Mouse (Mus musculus): ENCODE measurements around the gene Dimt1. TPM values are rescaled to one million over a fixed set of nuclear protein-coding genes. Genes with fewer than 3 reads are reported as not detected.
"Not testable (repeated sequence)": the region's sequence is repeated elsewhere in the genome, so short reads cannot be mapped to it uniquely, and the experiment has no call there.

Dimt1 gene
- 46.9 and 51.7 TPM in 2 replicates for polyA plus RNA-seq (2016; fragmentation: Nextera tagmentation; extraction: Ambion mirVana)

DNA sequence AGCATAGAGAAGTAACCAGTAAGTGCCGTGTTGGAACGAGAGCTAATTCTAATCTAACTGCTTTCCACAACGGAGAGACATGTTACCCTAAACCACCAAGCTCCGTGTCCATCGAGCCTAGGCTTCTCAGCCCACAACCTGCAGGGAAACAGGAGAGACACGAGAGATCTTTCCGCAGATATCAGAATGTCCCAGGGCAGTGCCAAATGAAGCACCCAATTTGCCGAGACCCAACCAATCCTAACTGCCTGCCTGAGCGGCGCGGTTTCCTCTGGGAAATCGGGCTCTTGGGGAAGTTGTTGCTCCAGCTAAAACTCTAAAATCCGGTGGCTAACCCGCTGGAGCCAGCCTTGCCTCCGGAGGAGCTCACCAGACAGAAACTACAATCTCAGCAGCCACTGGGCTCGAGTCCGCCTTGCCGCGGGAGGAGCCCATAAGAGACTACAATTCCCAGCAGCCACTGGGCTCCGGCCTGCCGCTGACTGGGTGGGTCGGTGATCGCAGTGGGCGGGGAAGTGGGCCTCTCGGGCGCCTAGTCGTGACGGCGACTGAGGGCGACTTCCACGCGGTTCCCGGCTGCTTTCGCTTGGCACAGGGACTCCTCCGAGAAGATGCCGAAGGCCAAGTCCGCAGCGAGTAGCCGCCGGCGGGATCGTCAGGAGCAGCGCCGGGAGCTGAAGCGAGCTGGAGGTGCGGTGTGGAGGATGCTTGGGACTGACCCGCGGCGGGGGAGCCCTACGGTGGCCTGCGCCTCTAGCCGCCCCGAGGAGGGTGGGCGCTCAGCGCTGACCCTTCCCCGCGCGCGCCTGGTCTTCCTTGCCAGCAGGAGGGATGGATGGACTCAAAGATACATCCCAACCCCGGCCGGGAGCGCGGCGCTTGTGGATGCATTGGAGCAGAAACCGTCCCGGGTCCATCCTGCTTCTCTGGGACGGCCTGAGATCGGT lies at the start of gene Dimt1:
TSS of gene Dimt1 (plus strand) at position 534 of the 947 bp plus-strand sequence.
- DNase-seq (ENCODE audit: low spot score), result peak; percentile 95
- Histone ChIP-seq H3K9me3 (no peaks in the 10 kb centered on the region), H3K27ac (replicated peaks) (peak within 1 kb of the TSS; percentile 89), H3K27me3 (replicated peaks; ENCODE audit: low read depth, poor library complexity, severe bottlenecking) (no peaks in the 10 kb centered on the region), H3K4me1 (peaks cover 16% of the 10 kb centered on the region), H3K36me3 (replicated peaks) (peaks cover 30% of the 10 kb centered on the region), H3K4me3 (peak within 1 kb of the TSS; percentile 90)
- under 1% methylated on average over 68 of the region's 68 CpGs for WGBS

GRCm38 (mm10) chr13:106904637-106905036 lies 42.3 kb upstream of the Dimt1 start:
- Histone ChIP-seq H3K4me3 (no peak overlapping the region), H3K4me1 (no peaks in the 10 kb centered on the region), H3K27ac (replicated peaks) (no peak overlapping the region), H3K9me3 (no peaks in the 10 kb centered on the region), H3K27me3 (replicated peaks; ENCODE audit: low read depth, poor library complexity, severe bottlenecking) (no peaks in the 10 kb centered on the region), H3K36me3 (replicated peaks) (peaks cover 71% of the 10 kb centered on the region)
- WGBS, result 93% methylated on average over 3 of the region's 3 CpGs
- DNase-seq (ENCODE audit: low spot score), result no peak

DNA sequence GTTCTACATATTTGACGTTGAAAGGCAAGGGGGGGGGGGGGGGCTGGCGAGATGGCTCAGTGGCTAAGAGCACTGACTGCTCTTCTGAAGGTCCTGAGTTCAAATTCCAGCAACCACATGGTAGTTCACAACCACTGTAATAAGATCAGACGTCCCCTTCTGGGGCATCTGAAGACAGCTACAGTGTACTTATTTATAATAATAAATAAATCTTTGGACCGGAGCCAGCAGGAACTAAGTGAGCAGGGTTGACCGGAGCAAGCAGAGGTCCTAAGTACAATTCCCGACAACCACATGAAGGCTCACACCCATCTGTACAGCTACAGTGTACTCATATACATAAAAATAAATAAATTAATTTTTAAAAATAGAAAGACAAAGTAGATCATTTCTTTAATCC lies 41.8 kb upstream of the Dimt1 start:
- WGBS, result 94% methylated on average over 6 of the region's 6 CpGs
- H3K27me3 ChIP-seq (replicated peaks; ENCODE audit: low read depth, poor library complexity, severe bottlenecking); DNase-seq (ENCODE audit: low spot score); H3K27ac ChIP-seq (replicated peaks); H3K4me3 ChIP-seq; H3K4me1 ChIP-seq; H3K9me3 ChIP-seq: not testable (repeated sequence)
- H3K36me3 ChIP-seq (replicated peaks), result peaks cover 71% of the 10 kb centered on the region

DNA sequence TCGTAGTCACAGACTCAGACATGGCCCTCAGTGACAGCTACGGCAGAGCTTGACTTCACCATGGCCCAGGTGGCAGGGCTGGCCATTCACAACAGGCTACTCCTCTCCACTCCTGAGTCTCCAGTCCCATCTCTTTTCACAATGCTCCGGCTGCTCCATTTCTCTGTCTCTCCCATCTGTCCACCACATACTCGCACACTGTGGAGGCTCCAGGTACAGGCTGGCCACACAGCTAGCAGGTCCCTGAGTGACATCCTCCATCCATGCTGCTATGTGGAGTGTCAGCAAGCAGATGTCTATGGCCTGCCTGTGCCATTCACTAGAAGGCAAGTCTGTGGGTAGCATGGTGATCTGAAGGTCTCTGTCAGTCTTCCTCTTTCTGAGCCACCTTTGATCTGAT lies 39.7 kb upstream of the Dimt1 start:
- Histone ChIP-seq H3K27ac (replicated peaks) (no peak overlapping the region), H3K9me3 (no peaks in the 10 kb centered on the region), H3K4me3 (no peak overlapping the region), H3K4me1 (no peaks in the 10 kb centered on the region), H3K27me3 (replicated peaks; ENCODE audit: low read depth, poor library complexity, severe bottlenecking) (no peaks in the 10 kb centered on the region), H3K36me3 (replicated peaks) (peaks cover 66% of the 10 kb centered on the region)
- no peak for DNase-seq (ENCODE audit: low spot score)
- 93% methylated on average over 4 of the region's 4 CpGs for WGBS

DNA sequence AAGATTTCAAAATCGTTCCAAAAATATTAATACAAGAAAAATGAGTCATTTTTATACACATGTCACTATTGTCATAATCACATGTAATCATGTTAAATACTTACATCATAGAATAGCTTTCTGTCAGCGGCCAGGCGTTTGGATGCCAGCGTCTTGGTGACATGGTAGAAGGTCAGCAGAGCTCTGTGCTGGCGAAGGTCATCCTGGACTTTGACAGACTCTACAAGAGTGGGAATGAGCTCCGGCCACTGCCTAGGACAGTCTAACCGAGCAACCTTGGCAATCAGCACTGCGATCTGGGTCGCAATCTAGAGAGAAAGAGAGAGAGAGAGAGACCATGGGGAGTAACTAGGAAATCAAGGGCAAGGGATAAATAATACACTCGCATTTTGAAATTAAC lies 36.8 kb upstream of the Dimt1 start:
- H3K9me3 ChIP-seq, result no peaks in the 10 kb centered on the region
- H3K27me3 ChIP-seq (replicated peaks; ENCODE audit: low read depth, poor library complexity, severe bottlenecking), result no peaks in the 10 kb centered on the region
- DNase-seq (ENCODE audit: low spot score), result no peak
- 95% methylated on average over 10 of the region's 10 CpGs for WGBS
- peaks cover 56% of the 10 kb centered on the region for H3K36me3 ChIP-seq (replicated peaks)
- H3K4me3 ChIP-seq, result no peak overlapping the region
- no peak overlapping the region for H3K27ac ChIP-seq (replicated peaks)
- H3K4me1 ChIP-seq, result no peaks in the 10 kb centered on the region

DNA sequence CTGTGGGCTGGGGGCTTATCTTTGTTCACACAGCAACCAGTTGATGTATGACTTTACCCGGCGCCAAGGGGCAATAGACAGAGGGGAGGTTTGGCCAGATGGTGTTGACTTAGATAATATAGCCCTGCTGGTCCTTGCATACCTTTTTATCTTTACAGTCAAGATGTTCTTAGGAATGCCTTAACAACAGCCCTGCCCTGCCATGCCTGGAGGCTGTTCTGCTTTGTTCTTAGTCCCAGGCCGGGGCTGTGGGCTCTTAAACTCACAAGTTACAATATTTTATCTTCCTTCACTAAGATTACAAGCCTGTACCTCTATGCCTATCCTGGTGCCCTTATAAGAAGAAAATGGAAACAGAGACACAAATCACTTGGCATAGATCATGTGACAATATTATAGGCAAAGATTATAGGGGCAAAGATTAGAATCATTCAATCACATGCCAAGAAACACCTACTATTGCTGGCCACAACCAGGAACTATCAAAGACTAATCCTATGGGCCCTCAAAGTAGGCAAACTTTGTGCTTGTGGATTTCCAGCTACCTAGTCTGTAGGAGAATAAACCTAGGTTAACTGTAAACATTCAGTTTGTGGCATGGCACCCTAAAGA lies 33.7 kb upstream of the Dimt1 start:
- 86% methylated on average over 3 of the region's 3 CpGs for WGBS
- Histone ChIP-seq H3K36me3 (replicated peaks) (peaks cover 40% of the 10 kb centered on the region), H3K27me3 (replicated peaks; ENCODE audit: low read depth, poor library complexity, severe bottlenecking) (no peaks in the 10 kb centered on the region), H3K27ac (replicated peaks) (no peak overlapping the region), H3K4me1 (no peaks in the 10 kb centered on the region), H3K4me3 (no peak overlapping the region), H3K9me3 (no peaks in the 10 kb centered on the region)
- DNase-seq (ENCODE audit: low spot score), result no peak

DNA sequence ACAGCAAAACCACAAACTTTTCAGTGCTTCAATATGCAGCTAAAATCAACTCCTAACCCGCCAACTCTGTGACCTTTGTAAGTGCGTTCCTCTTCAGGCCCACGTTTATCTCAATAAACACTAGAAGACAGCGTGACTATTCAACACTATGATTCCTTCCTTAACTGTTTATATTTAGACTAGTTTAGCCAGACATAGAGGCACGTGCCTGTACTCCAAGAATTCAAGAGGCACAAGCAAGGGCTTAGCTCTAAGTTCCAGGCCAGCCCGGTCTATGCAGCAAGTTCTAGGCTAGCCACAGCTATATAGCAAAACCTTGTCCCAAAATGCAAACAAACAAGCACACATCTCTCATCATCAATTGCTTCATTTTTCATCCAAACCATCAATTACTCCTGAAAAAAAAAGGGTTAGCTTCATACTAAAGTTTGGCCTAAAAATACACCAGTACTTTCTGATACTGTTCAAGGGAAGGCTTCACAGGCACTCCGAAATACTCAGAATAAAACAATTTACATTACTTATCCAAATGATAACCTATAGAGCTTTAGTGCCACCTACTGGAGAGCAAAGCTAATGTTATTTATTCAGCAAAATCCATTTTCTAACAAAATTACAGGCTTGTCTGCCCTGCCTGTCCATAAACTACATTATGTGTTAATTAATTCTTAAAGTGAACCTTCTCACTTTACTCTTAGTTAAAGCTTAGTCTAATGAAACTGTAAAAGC lies 28.4 kb upstream of the Dimt1 start:
- no peak overlapping the region for H3K4me3 ChIP-seq
- no peaks in the 10 kb centered on the region for H3K4me1 ChIP-seq
- no peak for DNase-seq (ENCODE audit: low spot score)
- WGBS, result 92% methylated on average over 7 of the region's 7 CpGs
- H3K36me3 ChIP-seq (replicated peaks), result peaks cover 63% of the 10 kb centered on the region
- H3K9me3 ChIP-seq, result no peaks in the 10 kb centered on the region
- no peaks in the 10 kb centered on the region for H3K27me3 ChIP-seq (replicated peaks; ENCODE audit: low read depth, poor library complexity, severe bottlenecking)
- no peak overlapping the region for H3K27ac ChIP-seq (replicated peaks)

DNA sequence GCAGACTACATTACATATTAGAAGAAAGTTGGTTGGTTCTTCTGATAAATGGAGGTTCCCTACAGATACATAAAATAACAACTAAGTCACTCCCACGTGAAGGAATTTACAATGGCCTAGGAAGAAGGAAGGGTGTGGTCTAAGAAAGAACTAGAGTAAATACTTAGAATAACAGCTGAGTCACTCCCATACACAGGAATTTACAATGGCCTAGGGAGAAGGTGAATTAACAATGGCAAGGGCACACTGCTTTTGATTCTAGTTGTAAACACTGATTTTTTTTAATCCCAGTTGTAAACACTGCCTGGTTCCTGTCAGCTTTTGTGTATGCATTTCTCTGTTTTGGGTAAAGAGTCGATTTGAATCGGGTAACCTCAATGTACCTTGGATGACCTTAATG lies 21.0 kb upstream of the Dimt1 start:
- Histone ChIP-seq H3K36me3 (replicated peaks) (peaks cover 64% of the 10 kb centered on the region), H3K9me3 (peaks cover 13% of the 10 kb centered on the region)
- H3K4me3 ChIP-seq; H3K27ac ChIP-seq (replicated peaks); DNase-seq (ENCODE audit: low spot score); H3K27me3 ChIP-seq (replicated peaks; ENCODE audit: low read depth, poor library complexity, severe bottlenecking); H3K4me1 ChIP-seq: not testable (repeated sequence)
- WGBS, result 92% methylated on average over 3 of the region's 3 CpGs

GRCm38 (mm10) chr13:106928296-106928695 lies 18.6 kb upstream of the Dimt1 start:
- Histone ChIP-seq H3K27me3 (replicated peaks; ENCODE audit: low read depth, poor library complexity, severe bottlenecking) (no peaks in the 10 kb centered on the region), H3K9me3 (peaks cover 13% of the 10 kb centered on the region), H3K27ac (replicated peaks) (no peak overlapping the region), H3K4me3 (no peak overlapping the region), H3K4me1 (no peaks in the 10 kb centered on the region), H3K36me3 (replicated peaks) (peaks cover 42% of the 10 kb centered on the region)
- WGBS, result 93% methylated on average over 4 of the region's 4 CpGs
- no peak for DNase-seq (ENCODE audit: low spot score)

GRCm38 (mm10) chr13:106929201-106929600 lies 17.7 kb upstream of the Dimt1 start:
- no peaks in the 10 kb centered on the region for H3K4me1 ChIP-seq
- peaks cover 13% of the 10 kb centered on the region for H3K9me3 ChIP-seq
- no peak for DNase-seq (ENCODE audit: low spot score)
- H3K4me3 ChIP-seq, result no peak overlapping the region
- peaks cover 33% of the 10 kb centered on the region for H3K36me3 ChIP-seq (replicated peaks)
- H3K27me3 ChIP-seq (replicated peaks; ENCODE audit: low read depth, poor library complexity, severe bottlenecking), result no peaks in the 10 kb centered on the region
- WGBS, result 94% methylated on average over 2 of the region's 2 CpGs
- H3K27ac ChIP-seq (replicated peaks), result no peak overlapping the region

- no peaks in the 10 kb centered on the region for H3K27me3 ChIP-seq (replicated peaks; ENCODE audit: low read depth, poor library complexity, severe bottlenecking)
Observed at GRCm38 (mm10) chr13:106935871-106936255, 11.1 kb upstream of the Dimt1 start.

GRCm38 (mm10) chr13:106936256-106937137 lies 10.4 kb upstream of the Dimt1 start, which contains the start of gene Ipo11:
Gene Ipo11, minus strand, starts transcription at chr13:106936958.
- no peaks in the 10 kb centered on the region for H3K36me3 ChIP-seq (replicated peaks)
- H3K4me3 ChIP-seq, result peak within 1 kb of the TSS; percentile 99
- DNase-seq (ENCODE audit: low spot score), result peak; percentile 96
- H3K27me3 ChIP-seq (replicated peaks; ENCODE audit: low read depth, poor library complexity, severe bottlenecking), result no peaks in the 10 kb centered on the region
- H3K9me3 ChIP-seq, result no peaks in the 10 kb centered on the region
- WGBS, result under 1% methylated on average over 84 of the region's 84 CpGs
- H3K27ac ChIP-seq (replicated peaks), result peak within 1 kb of the TSS; percentile 94
- peaks cover 9% of the 10 kb centered on the region for H3K4me1 ChIP-seq

More at GRCm38 (mm10) chr13:106935871-106936255, 11.1 kb upstream of the Dimt1 start:
- H3K4me1 ChIP-seq, result peaks cover 9% of the 10 kb centered on the region
- H3K9me3 ChIP-seq, result no peaks in the 10 kb centered on the region
- H3K36me3 ChIP-seq (replicated peaks), result no peaks in the 10 kb centered on the region
- peak overlapping the region; percentile 99 for H3K4me3 ChIP-seq
- WGBS, result 10% methylated on average over 9 of the region's 9 CpGs
- H3K27ac ChIP-seq (replicated peaks), result peak overlapping the region; percentile 94
- DNase-seq (ENCODE audit: low spot score), result no peak

All from embryonic facial prominence, embryonic 10.5 days (tissue).